Mouse (Mus musculus) intestine, embryonic 14.5 days (tissue): ENCODE measurements around the gene Slc35f3. TPM values are rescaled to one million over a fixed set of nuclear protein-coding genes. Genes with fewer than 3 reads are reported as not detected.
A peak's percentile ranks its signal among the peaks of the same experiment; 100 is the strongest.

ENCODE experiments used
- ATAC-seq: fragments of 200-750 bp; cut with Nextera tagmentation; replicated peaks from 2 replicates; pipeline ENCODE4 v1.8.0; 2017; ENCODE audit warnings: low read depth, moderate number of reproducible peaks, moderate TSS enrichment, moderate library complexity; ENCODE audit not compliant: low FRiP score, low TSS enrichment
- DNase-seq: peaks from one replicate; pipeline ENCODE4 v3.0.0-alpha.2; 2018; ENCODE audit warnings: low spot score
- H3K27ac ChIP-seq: fragments of 300-500 bp; sonication (generic); 2 replicates; pipeline ENCODE4 v1.5.1; 2014; ENCODE audit warnings: low read depth, mild to moderate bottlenecking, control low read depth
- H3K27me3 ChIP-seq: fragments of 300-500 bp; sonication (generic); replicated peaks from 2 replicates; pipeline ENCODE4 v1.6.1; 2014; ENCODE audit warnings: low read length, control low read depth; ENCODE audit not compliant: control insufficient read depth, insufficient read depth
- H3K36me3 ChIP-seq: fragments of 300-500 bp; sonication (generic); 2 replicates; pipeline ENCODE4 v1.6.1; 2014; ENCODE audit warnings: low read length, control low read depth; ENCODE audit not compliant: control insufficient read depth, insufficient read depth
- H3K4me1 ChIP-seq: fragments of 300-500 bp; sonication (generic); replicated peaks from 2 replicates; pipeline ENCODE4 v1.6.1; 2014; ENCODE audit warnings: low read length, control low read depth, mixed read lengths; ENCODE audit not compliant: control insufficient read depth, insufficient read depth
- H3K4me2 ChIP-seq: fragments of 300-500 bp; sonication (generic); 2 replicates; pipeline ENCODE4 v1.6.1; 2014; ENCODE audit warnings: low read length
- H3K4me3 ChIP-seq: fragments of 300-500 bp; sonication (generic); 2 replicates; pipeline ENCODE4 v1.5.1; 2014; ENCODE audit warnings: low read depth, low read length, control low read depth, mixed read lengths
- H3K9ac ChIP-seq: fragments of 300-500 bp; sonication (generic); 2 replicates; pipeline ENCODE4 v1.6.1; 2014; ENCODE audit warnings: mild to moderate bottlenecking, low read length
- H3K9me3 ChIP-seq: fragments of 300-500 bp; sonication (generic); 2 replicates; pipeline ENCODE4 v1.6.1; 2016; ENCODE audit warnings: low read length, control low read depth; ENCODE audit not compliant: control insufficient read depth
- WGBS: fragments of 180-500 bp; shearing (Covaris S2); extraction: QIAGEN DNeasy Blood & Tissue Kit; methylation state at CpG from one replicate; pipeline ENCODE4 v1.1.7; 2014; 5-methylcytosine and 5-hydroxymethylcytosine counted together
- polyA plus RNA-seq: library from polyadenylated mRNA; unstranded; fragments of >200 nt; fragmentation: Nextera tagmentation; extraction: Ambion mirVana; gene quantifications from 2 replicates; pipeline ENCODE4 v1.2.1, GENCODE M21; 2014

The Slc35f3 gene
- polyA plus RNA-seq, 1 experiment from 2014 or later: 0.30 TPM

GRCm38 (mm10) chr8:126371871-126372270, 73.5 kb downstream of the Slc35f3 start:
- H3K36me3 ChIP-seq: no peaks in the 10 kb centered on the region
- ATAC-seq: no peak
- no peak overlapping the region for H3K4me3 ChIP-seq
- no peak overlapping the region for H3K9ac ChIP-seq
- no peak overlapping the region for H3K4me2 ChIP-seq
- no peak for DNase-seq
- WGBS: 74% methylated on average over 3 of the region's 3 CpGs
- H3K27ac ChIP-seq: no peak overlapping the region
- H3K4me1 ChIP-seq: no peaks in the 10 kb centered on the region
- H3K9me3 ChIP-seq: no peaks in the 10 kb centered on the region
- no peaks in the 10 kb centered on the region for H3K27me3 ChIP-seq

GRCm38 (mm10) chr8:126379580-126379979, 81.2 kb downstream of the Slc35f3 start:
- H3K27ac ChIP-seq: no peak overlapping the region
- H3K9ac ChIP-seq: no peak overlapping the region
- no peaks in the 10 kb centered on the region for H3K36me3 ChIP-seq
- H3K4me1 ChIP-seq: no peaks in the 10 kb centered on the region
- no peaks in the 10 kb centered on the region for H3K9me3 ChIP-seq
- H3K4me3 ChIP-seq: no peak overlapping the region
- no peaks in the 10 kb centered on the region for H3K27me3 ChIP-seq
- no peak overlapping the region for H3K4me2 ChIP-seq
- DNase-seq: no peak
- no peak for ATAC-seq
- 88% methylated on average over 6 of the region's 6 CpGs for WGBS

GRCm38 (mm10) chr8:126380141-126380540, 81.8 kb downstream of the Slc35f3 start:
- H3K9me3 ChIP-seq: no peaks in the 10 kb centered on the region
- DNase-seq: no peak

GRCm38 (mm10) chr8:126381299-126381698, 82.9 kb downstream of the Slc35f3 start:
- Histone ChIP-seq H3K27ac (no peak overlapping the region), H3K27me3 (no peaks in the 10 kb centered on the region), H3K4me2 (no peak overlapping the region), H3K9ac (no peak overlapping the region), H3K4me3 (no peak overlapping the region), H3K36me3 (no peaks in the 10 kb centered on the region), H3K4me1 (no peaks in the 10 kb centered on the region), H3K9me3 (no peaks in the 10 kb centered on the region)
- DNase-seq (no peak), ATAC-seq (no peak)
- WGBS: 86% methylated on average over 7 of the region's 7 CpGs

More at GRCm38 (mm10) chr8:126380141-126380540, 81.8 kb downstream of the Slc35f3 start:
- no peaks in the 10 kb centered on the region for H3K4me1 ChIP-seq
- H3K27me3 ChIP-seq: no peaks in the 10 kb centered on the region
- no peak overlapping the region for H3K4me3 ChIP-seq
- WGBS: 30% methylated on average over 2 of the region's 2 CpGs
- H3K36me3 ChIP-seq: no peaks in the 10 kb centered on the region
- H3K9ac ChIP-seq: no peak overlapping the region
- H3K27ac ChIP-seq: no peak overlapping the region
- ATAC-seq: no peak
- H3K4me2 ChIP-seq: no peak overlapping the region

- Histone ChIP-seq H3K4me3 (no peak overlapping the region), H3K4me1 (no peaks in the 10 kb centered on the region), H3K4me2 (no peak overlapping the region), H3K27me3 (no peaks in the 10 kb centered on the region), H3K36me3 (no peaks in the 10 kb centered on the region), H3K27ac (no peak overlapping the region), H3K9me3 (no peaks in the 10 kb centered on the region), H3K9ac (no peak overlapping the region)
- 30% methylated on average over 14 of the region's 14 CpGs for WGBS
- ATAC-seq (no peak), DNase-seq (peak; percentile 68)
Measured at GRCm38 (mm10) chr8:126382216-126382615, 83.9 kb downstream of the Slc35f3 start.

- H3K27me3 ChIP-seq: no peaks in the 10 kb centered on the region
- H3K9me3 ChIP-seq: no peaks in the 10 kb centered on the region
- no peaks in the 10 kb centered on the region for H3K4me1 ChIP-seq
- 59% methylated on average over 5 of the region's 5 CpGs for WGBS
- H3K9ac ChIP-seq: no peak overlapping the region
- H3K4me2 ChIP-seq: no peak overlapping the region
- no peak for ATAC-seq
- no peak for DNase-seq
- no peaks in the 10 kb centered on the region for H3K36me3 ChIP-seq
- H3K4me3 ChIP-seq: no peak overlapping the region
- no peak overlapping the region for H3K27ac ChIP-seq
Measured at GRCm38 (mm10) chr8:126382749-126383148, 84.4 kb downstream of the Slc35f3 start.

GRCm38 (mm10) chr8:126387566-126387965, 89.2 kb downstream of the Slc35f3 start:
- ATAC-seq (no peak), DNase-seq (no peak)
- H3K36me3 ChIP-seq: no peaks in the 10 kb centered on the region
- H3K4me2 ChIP-seq: no peak overlapping the region
- no peaks in the 10 kb centered on the region for H3K27me3 ChIP-seq
- no peaks in the 10 kb centered on the region for H3K4me1 ChIP-seq
- 83% methylated on average over 4 of the region's 4 CpGs for WGBS
- H3K9ac ChIP-seq: no peak overlapping the region
- H3K9me3 ChIP-seq: no peaks in the 10 kb centered on the region
- no peak overlapping the region for H3K4me3 ChIP-seq
- H3K27ac ChIP-seq: no peak overlapping the region

GRCm38 (mm10) chr8:126391541-126391940, 93.2 kb downstream of the Slc35f3 start:
- Histone ChIP-seq H3K4me3 (no peak overlapping the region), H3K27ac (no peak overlapping the region), H3K9me3 (no peaks in the 10 kb centered on the region), H3K4me2 (no peak overlapping the region), H3K4me1 (no peaks in the 10 kb centered on the region), H3K27me3 (no peaks in the 10 kb centered on the region), H3K36me3 (no peaks in the 10 kb centered on the region), H3K9ac (no peak overlapping the region)
- ATAC-seq (no peak), DNase-seq (no peak)
- 67% methylated on average over 2 of the region's 2 CpGs for WGBS

GRCm38 (mm10) chr8:126395386-126395785, 97.0 kb downstream of the Slc35f3 start:
- Histone ChIP-seq H3K9me3 (no peaks in the 10 kb centered on the region), H3K27ac (no peak overlapping the region), H3K36me3 (no peaks in the 10 kb centered on the region), H3K4me1 (no peaks in the 10 kb centered on the region), H3K27me3 (no peaks in the 10 kb centered on the region), H3K4me3 (no peak overlapping the region), H3K9ac (no peak overlapping the region), H3K4me2 (no peak overlapping the region)
- ATAC-seq: no peak
- WGBS: 84% methylated on average over 9 of the region's 9 CpGs
- no peak for DNase-seq
